Mouse (Mus musculus): ENCODE results near the gene Folr2. TPM values are rescaled to one million over a fixed set of nuclear protein-coding genes. Genes with fewer than 3 reads are reported as not detected.

Gene Folr2
- polyA plus RNA-seq, 1 experiment from 2014 or later, result 2.0 TPM

- no peaks in the 10 kb centered on the region for H3K4me1 ChIP-seq (replicated peaks; ENCODE audit: control insufficient read depth, insufficient read depth)
- H3K27me3 ChIP-seq (ENCODE audit: control insufficient read depth, insufficient read depth, low read length), result no peaks in the 10 kb centered on the region
- H3K36me3 ChIP-seq (ENCODE audit: control insufficient read depth, insufficient read depth, low read length), result no peaks in the 10 kb centered on the region
- no peaks in the 10 kb centered on the region for H3K9me3 ChIP-seq (ENCODE audit: control insufficient read depth, low read length)
- H3K4me3 ChIP-seq (ENCODE audit: low read depth, low read length), result no peak overlapping the region
- 0 out of 2 replicates have a peak, but pooled peaks have one; percentile 4 for TF ChIP-seq CTCF (IDR thresholded peaks at IDR 0.05; ENCODE audit: low read depth)
- TF ChIP-seq EP300 (optimal IDR thresholded peaks at IDR 0.05), result no peak
- H3K27ac ChIP-seq (replicated peaks), result no peak overlapping the region
- H3K9ac ChIP-seq (ENCODE audit: low read length), result no peak overlapping the region
- no peak overlapping the region for H3K4me2 ChIP-seq (replicated peaks; ENCODE audit: low read depth)
- no peak for DNase-seq (ENCODE audit: low spot score)
- no peak for ATAC-seq (ENCODE audit: low FRiP score, low TSS enrichment)
- 68% methylated on average over 3 of the region's 3 CpGs for WGBS
These were observed 5.3 kb upstream of the Folr2 start for GRCm38 (mm10) chr7:101862291-101862690.

- Histone ChIP-seq H3K4me1 (replicated peaks; ENCODE audit: control insufficient read depth, insufficient read depth) (no peaks in the 10 kb centered on the region), H3K4me3 (ENCODE audit: low read depth, low read length) (no peak overlapping the region), H3K36me3 (ENCODE audit: control insufficient read depth, insufficient read depth, low read length) (no peaks in the 10 kb centered on the region), H3K4me2 (replicated peaks; ENCODE audit: low read depth) (no peak overlapping the region), H3K27ac (replicated peaks) (no peak overlapping the region), H3K9ac (ENCODE audit: low read length) (no peak overlapping the region), H3K27me3 (ENCODE audit: control insufficient read depth, insufficient read depth, low read length) (no peaks in the 10 kb centered on the region), H3K9me3 (ENCODE audit: control insufficient read depth, low read length) (no peaks in the 10 kb centered on the region)
- ATAC-seq (ENCODE audit: low FRiP score, low TSS enrichment) (no peak), DNase-seq (ENCODE audit: low spot score) (no peak)
- TF ChIP-seq CTCF (IDR thresholded peaks at IDR 0.05; ENCODE audit: low read depth), result no peak
- TF ChIP-seq EP300 (optimal IDR thresholded peaks at IDR 0.05), result no peak
These were observed 4.0 kb upstream of the Folr2 start for GRCm38 (mm10) chr7:101860978-101861377.

- DNase-seq (ENCODE audit: low spot score), result peak; percentile 42
- H3K4me3 ChIP-seq (ENCODE audit: low read depth, low read length), result no peak overlapping the region
- WGBS, result 57% methylated on average over 9 of the region's 9 CpGs
- no peaks in the 10 kb centered on the region for H3K36me3 ChIP-seq (ENCODE audit: control insufficient read depth, insufficient read depth, low read length)
- TF ChIP-seq EP300 (optimal IDR thresholded peaks at IDR 0.05) (no peak), CTCF (IDR thresholded peaks at IDR 0.05; ENCODE audit: low read depth) (no peak)
- no peak overlapping the region for H3K9ac ChIP-seq (ENCODE audit: low read length)
- H3K4me1 ChIP-seq (replicated peaks; ENCODE audit: control insufficient read depth, insufficient read depth), result no peaks in the 10 kb centered on the region
- H3K4me2 ChIP-seq (replicated peaks; ENCODE audit: low read depth), result no peak overlapping the region
- no peaks in the 10 kb centered on the region for H3K27me3 ChIP-seq (ENCODE audit: control insufficient read depth, insufficient read depth, low read length)
- peak overlapping the region; percentile 58 for H3K27ac ChIP-seq (replicated peaks)
- ATAC-seq (ENCODE audit: low FRiP score, low TSS enrichment), result peak; percentile 79
- H3K9me3 ChIP-seq (ENCODE audit: control insufficient read depth, low read length), result no peaks in the 10 kb centered on the region
These were observed 1.4 kb upstream of the Folr2 start for GRCm38 (mm10) chr7:101858362-101858761.

- no peak for DNase-seq (ENCODE audit: low spot score)
- Histone ChIP-seq H3K9ac (ENCODE audit: low read length) (no peak overlapping the region), H3K4me1 (replicated peaks; ENCODE audit: control insufficient read depth, insufficient read depth) (no peaks in the 10 kb centered on the region), H3K4me2 (replicated peaks; ENCODE audit: low read depth) (no peak overlapping the region), H3K27ac (replicated peaks) (no peak overlapping the region), H3K27me3 (ENCODE audit: control insufficient read depth, insufficient read depth, low read length) (no peaks in the 10 kb centered on the region), H3K9me3 (ENCODE audit: control insufficient read depth, low read length) (no peaks in the 10 kb centered on the region), H3K4me3 (ENCODE audit: low read depth, low read length) (no peak overlapping the region), H3K36me3 (ENCODE audit: control insufficient read depth, insufficient read depth, low read length) (no peaks in the 10 kb centered on the region)
- WGBS, result 75% methylated on average over 2 of the region's 2 CpGs
- TF ChIP-seq EP300 (optimal IDR thresholded peaks at IDR 0.05) (no peak), CTCF (IDR thresholded peaks at IDR 0.05; ENCODE audit: low read depth) (no peak)
- no peak for ATAC-seq (ENCODE audit: low FRiP score, low TSS enrichment)
These were observed 3.2 kb downstream of the Folr2 start for GRCm38 (mm10) chr7:101853816-101854215.

GRCm38 (mm10) chr7:101852846-101853245, 4.1 kb downstream of the Folr2 start:
- no peak overlapping the region for H3K9ac ChIP-seq (ENCODE audit: low read length)
- no peaks in the 10 kb centered on the region for H3K4me1 ChIP-seq (replicated peaks; ENCODE audit: control insufficient read depth, insufficient read depth)
- H3K27ac ChIP-seq (replicated peaks), result no peak overlapping the region
- WGBS, result 76% methylated on average over 6 of the region's 6 CpGs
- DNase-seq (ENCODE audit: low spot score) (no peak), ATAC-seq (ENCODE audit: low FRiP score, low TSS enrichment) (no peak)
- no peak overlapping the region for H3K4me3 ChIP-seq (ENCODE audit: low read depth, low read length)
- no peaks in the 10 kb centered on the region for H3K27me3 ChIP-seq (ENCODE audit: control insufficient read depth, insufficient read depth, low read length)
- H3K4me2 ChIP-seq (replicated peaks; ENCODE audit: low read depth), result no peak overlapping the region
- no peaks in the 10 kb centered on the region for H3K9me3 ChIP-seq (ENCODE audit: control insufficient read depth, low read length)
- no peak for TF ChIP-seq EP300 (optimal IDR thresholded peaks at IDR 0.05)
- no peaks in the 10 kb centered on the region for H3K36me3 ChIP-seq (ENCODE audit: control insufficient read depth, insufficient read depth, low read length)

- Histone ChIP-seq H3K9ac (ENCODE audit: low read length) (no peak overlapping the region), H3K9me3 (ENCODE audit: control insufficient read depth, low read length) (no peaks in the 10 kb centered on the region), H3K27me3 (ENCODE audit: control insufficient read depth, insufficient read depth, low read length) (no peaks in the 10 kb centered on the region), H3K4me3 (ENCODE audit: low read depth, low read length) (no peak overlapping the region), H3K4me2 (replicated peaks; ENCODE audit: low read depth) (no peak overlapping the region), H3K27ac (replicated peaks) (no peak overlapping the region), H3K36me3 (ENCODE audit: control insufficient read depth, insufficient read depth, low read length) (no peaks in the 10 kb centered on the region), H3K4me1 (replicated peaks; ENCODE audit: control insufficient read depth, insufficient read depth) (no peaks in the 10 kb centered on the region)
- 76% methylated on average over 6 of the region's 6 CpGs for WGBS
- ATAC-seq (ENCODE audit: low FRiP score, low TSS enrichment), result no peak
- TF ChIP-seq EP300 (optimal IDR thresholded peaks at IDR 0.05), result no peak
- TF ChIP-seq CTCF (IDR thresholded peaks at IDR 0.05; ENCODE audit: low read depth), result no peak
- no peak for DNase-seq (ENCODE audit: low spot score)
These were observed 5.3 kb downstream of the Folr2 start for GRCm38 (mm10) chr7:101851689-101852088.
